Mouse (Mus musculus) spleen, embryonic (tissue): ENCODE measurements around the gene H6pd.

Experiments
- CTCF ChIA-PET: fragments of 350-600 bp; sonication (Branson Sonifier 250); formaldehyde crosslinking; loops from one replicate; lab custom pipeline; 2022; lab: Charles Lee

The H6pd gene

GRCm38 (mm10) chr4:149977801-149978544 lies 30.9 kb downstream of the H6pd start:
- CTCF ChIA-PET, result no interaction called here

- CTCF ChIA-PET, result no interaction called here
Observed at GRCm38 (mm10) chr4:149977181-149977580, 31.6 kb downstream of the H6pd start.

GRCm38 (mm10) chr4:149975730-149976254 lies 33.0 kb downstream of the H6pd start:
- CTCF ChIA-PET, result no interaction called here

- CTCF ChIA-PET, result no interaction called here
Observed at GRCm38 (mm10) chr4:149975291-149975690, 33.5 kb downstream of the H6pd start.

GRCm38 (mm10) chr4:149971393-149971792 lies 37.4 kb downstream of the H6pd start:
- CTCF ChIA-PET, result interaction anchor here (0.6 to 0.9 kb wide), 4 partner anchors 10 to 381 kb away, joined by 3 to 6 read pairs (median 4); no protein-coding TSS in a partner anchor

GRCm38 (mm10) chr4:149968526-149968925 lies 40.3 kb downstream of the H6pd start:
- CTCF ChIA-PET, result no interaction called here

GRCm38 (mm10) chr4:149966963-149967362 lies 41.9 kb downstream of the H6pd start:
- CTCF ChIA-PET, result no interaction called here

GRCm38 (mm10) chr4:149966252-149966651 lies 42.6 kb downstream of the H6pd start:
- CTCF ChIA-PET, result no interaction called here

- CTCF ChIA-PET, result no interaction called here
Observed at GRCm38 (mm10) chr4:149965672-149966071, 43.2 kb downstream of the H6pd start.

GRCm38 (mm10) chr4:149965242-149965641 lies 43.6 kb downstream of the H6pd start:
- CTCF ChIA-PET, result no interaction called here

GRCm38 (mm10) chr4:149964770-149965169 lies 44.1 kb downstream of the H6pd start:
- CTCF ChIA-PET, result no interaction called here

- CTCF ChIA-PET, result no interaction called here
Observed at GRCm38 (mm10) chr4:149964285-149964684, 44.5 kb downstream of the H6pd start.

- CTCF ChIA-PET, result interaction anchor here (0.6 kb wide), 1 partner anchor 207 kb away, joined by 5 read pairs; no protein-coding TSS in a partner anchor
Observed at GRCm38 (mm10) chr4:149960391-149960790, 48.4 kb downstream of the H6pd start.

GRCm38 (mm10) chr4:149959816-149960215 lies 49.0 kb downstream of the H6pd start:
- CTCF ChIA-PET, result interaction anchor here (0.6 to 1.8 kb wide), 3 partner anchors 108 to 207 kb away, joined by 3 to 5 read pairs (median 4); no protein-coding TSS in a partner anchor

GRCm38 (mm10) chr4:149958566-149958965 lies 50.3 kb downstream of the H6pd start:
- CTCF ChIA-PET, result interaction anchor here (0.6 to 1.8 kb wide), 6 partner anchors 24 to 140 kb away, joined by 3 to 4 read pairs (median 3); no protein-coding TSS in a partner anchor

- CTCF ChIA-PET, result interaction anchor here (0.5 kb wide), 1 partner anchor 100 kb away, joined by 5 read pairs; no protein-coding TSS in a partner anchor
Observed at GRCm38 (mm10) chr4:149956048-149956447, 52.8 kb downstream of the H6pd start.

GRCm38 (mm10) chr4:149955631-149956030 lies 53.2 kb downstream of the H6pd start:
- CTCF ChIA-PET, result interaction anchor here (0.5 kb wide), 1 partner anchor 100 kb away, joined by 5 read pairs; no protein-coding TSS in a partner anchor

- CTCF ChIA-PET, result no interaction called here
Observed at GRCm38 (mm10) chr4:149954893-149955439, 53.9 kb downstream of the H6pd start, which contains the start of gene Spsb1. Spsb1 (minus strand) TSS chr4:149955043.

- CTCF ChIA-PET, result no interaction called here
Observed at GRCm38 (mm10) chr4:149953621-149954481, 55.0 kb downstream of the H6pd start.

- CTCF ChIA-PET, result no interaction called here
Observed at GRCm38 (mm10) chr4:149952201-149952600, 56.6 kb downstream of the H6pd start.

GRCm38 (mm10) chr4:149951201-149951600 lies 57.6 kb downstream of the H6pd start:
- CTCF ChIA-PET, result no interaction called here
